Mouse (Mus musculus): ENCODE results near the gene Tmem273.

Gene Tmem273

GRCm38 (mm10) chr14:32797803-32798202, 12.0 kb downstream of the Tmem273 start:
- Histone ChIP-seq H3K36me3 (ENCODE audit: insufficient read depth, low read length) (no peaks in the 10 kb centered on the region), H3K4me3 (replicated peaks; ENCODE audit: low read length) (no peak overlapping the region), H3K4me1 (replicated peaks; ENCODE audit: low read depth, low read length) (peaks cover 14% of the 10 kb centered on the region), H3K9me3 (ENCODE audit: low read length) (no peaks in the 10 kb centered on the region; the same call in 1 of the 2 replicates), H3K27me3 (ENCODE audit: insufficient read depth, low read length) (no peaks in the 10 kb centered on the region)
- no peak for TF ChIP-seq NANOG (IDR thresholded peaks at IDR 0.05; ENCODE audit: borderline replicate concordance, low read length)
- TF ChIP-seq CTCF (conservative IDR thresholded peaks at IDR 0.05; ENCODE audit: low read length) = no peak
- no peak for TF ChIP-seq POU5F1 (IDR thresholded peaks at IDR 0.05; ENCODE audit: borderline replicate concordance, low read length)

GRCm38 (mm10) chr14:32798355-32798754, 12.6 kb downstream of the Tmem273 start:
- TF ChIP-seq POU5F1 (IDR thresholded peaks at IDR 0.05; ENCODE audit: borderline replicate concordance, low read length) (no peak), NANOG (IDR thresholded peaks at IDR 0.05; ENCODE audit: borderline replicate concordance, low read length) (no peak), CTCF (conservative IDR thresholded peaks at IDR 0.05; ENCODE audit: low read length) (no peak)

GRCm38 (mm10) chr14:32800048-32800447, 14.3 kb downstream of the Tmem273 start:
- no peak overlapping the region for H3K4me3 ChIP-seq (replicated peaks; ENCODE audit: low read length)
- H3K36me3 ChIP-seq (ENCODE audit: insufficient read depth, low read length) = no peaks in the 10 kb centered on the region
- H3K9me3 ChIP-seq (ENCODE audit: low read length) = no peaks in the 10 kb centered on the region; the same call in 1 of the 2 replicates
- no peak for TF ChIP-seq POU5F1 (IDR thresholded peaks at IDR 0.05; ENCODE audit: borderline replicate concordance, low read length)
- no peak for TF ChIP-seq CTCF (conservative IDR thresholded peaks at IDR 0.05; ENCODE audit: low read length)
- TF ChIP-seq NANOG (IDR thresholded peaks at IDR 0.05; ENCODE audit: borderline replicate concordance, low read length) = no peak
- H3K4me1 ChIP-seq (replicated peaks; ENCODE audit: low read depth, low read length) = peaks cover 14% of the 10 kb centered on the region
- H3K27me3 ChIP-seq (ENCODE audit: insufficient read depth, low read length) = no peaks in the 10 kb centered on the region; the same call in 1 of the 2 replicates

More at GRCm38 (mm10) chr14:32798355-32798754, 12.6 kb downstream of the Tmem273 start:
- Histone ChIP-seq H3K36me3 (ENCODE audit: insufficient read depth, low read length) (no peaks in the 10 kb centered on the region), H3K27me3 (ENCODE audit: insufficient read depth, low read length) (no peaks in the 10 kb centered on the region), H3K4me1 (replicated peaks; ENCODE audit: low read depth, low read length) (peaks cover 14% of the 10 kb centered on the region), H3K9me3 (ENCODE audit: low read length) (no peaks in the 10 kb centered on the region; the same call in 1 of the 2 replicates), H3K4me3 (replicated peaks; ENCODE audit: low read length) (no peak overlapping the region)

DNA sequence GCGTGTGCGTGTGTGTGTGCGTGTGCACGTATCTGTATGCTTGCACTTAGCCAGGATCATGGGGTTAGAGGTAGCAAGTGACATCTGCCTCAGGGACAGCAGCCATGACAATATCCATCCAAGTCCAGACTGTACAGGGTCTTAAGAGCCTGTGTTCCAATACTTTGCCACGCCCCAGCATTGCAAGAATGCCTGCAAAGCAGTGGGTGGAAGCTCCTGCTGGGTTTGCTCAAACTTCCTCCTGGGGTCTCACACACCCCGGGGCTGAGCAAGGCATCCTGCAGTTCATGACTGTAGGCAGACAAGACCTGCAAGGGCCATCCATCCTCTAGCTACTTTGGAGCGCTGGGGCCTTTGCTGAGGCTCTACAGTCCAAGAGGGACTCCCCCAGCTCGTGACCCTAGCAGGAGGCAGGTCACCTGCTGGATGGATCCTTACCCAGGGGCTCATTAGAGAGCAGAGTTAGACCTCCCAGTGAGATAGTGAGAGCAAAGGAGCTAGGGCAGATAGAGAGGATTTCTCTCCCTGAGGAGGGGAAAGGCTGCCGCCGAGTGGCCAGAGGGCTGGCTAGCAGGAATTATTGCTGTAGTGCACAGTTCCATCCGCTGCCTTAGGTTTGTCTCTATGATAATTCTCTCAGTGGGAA, 15.4 kb downstream of the Tmem273 start:
- Histone ChIP-seq H3K36me3 (ENCODE audit: insufficient read depth, low read length) (no peaks in the 10 kb centered on the region), H3K9me3 (ENCODE audit: low read length) (no peaks in the 10 kb centered on the region; the same call in 1 of the 2 replicates), H3K27me3 (ENCODE audit: insufficient read depth, low read length) (no peaks in the 10 kb centered on the region; the same call in 1 of the 2 replicates), H3K4me3 (replicated peaks; ENCODE audit: low read length) (no peak overlapping the region), H3K4me1 (replicated peaks; ENCODE audit: low read depth, low read length) (peaks cover 14% of the 10 kb centered on the region)
- no peak for TF ChIP-seq POU5F1 (IDR thresholded peaks at IDR 0.05; ENCODE audit: borderline replicate concordance, low read length)
- TF ChIP-seq CTCF (conservative IDR thresholded peaks at IDR 0.05; ENCODE audit: low read length) = no peak; the same call in 1 of the 2 replicates
- no peak for TF ChIP-seq NANOG (IDR thresholded peaks at IDR 0.05; ENCODE audit: borderline replicate concordance, low read length)

- Histone ChIP-seq H3K9me3 (ENCODE audit: low read length) (no peaks in the 10 kb centered on the region), H3K4me1 (replicated peaks; ENCODE audit: low read depth, low read length) (peaks cover 14% of the 10 kb centered on the region), H3K36me3 (ENCODE audit: insufficient read depth, low read length) (no peaks in the 10 kb centered on the region), H3K27me3 (ENCODE audit: insufficient read depth, low read length) (no peaks in the 10 kb centered on the region; the same call in 1 of the 2 replicates), H3K4me3 (replicated peaks; ENCODE audit: low read length) (no peak overlapping the region)
- TF ChIP-seq NANOG (IDR thresholded peaks at IDR 0.05; ENCODE audit: borderline replicate concordance, low read length) (no peak), POU5F1 (IDR thresholded peaks at IDR 0.05; ENCODE audit: borderline replicate concordance, low read length) (no peak), CTCF (conservative IDR thresholded peaks at IDR 0.05; ENCODE audit: low read length) (no peak)
Measured at GRCm38 (mm10) chr14:32801662-32802024, 15.9 kb downstream of the Tmem273 start.

- no peak overlapping the region for H3K4me3 ChIP-seq (replicated peaks; ENCODE audit: low read length)
- no peaks in the 10 kb centered on the region for H3K4me1 ChIP-seq (replicated peaks; ENCODE audit: low read depth, low read length)
- TF ChIP-seq POU5F1 (IDR thresholded peaks at IDR 0.05; ENCODE audit: borderline replicate concordance, low read length) (no peak), CTCF (conservative IDR thresholded peaks at IDR 0.05; ENCODE audit: low read length) (no peak), NANOG (IDR thresholded peaks at IDR 0.05; ENCODE audit: borderline replicate concordance, low read length) (no peak)
- no peaks in the 10 kb centered on the region for H3K9me3 ChIP-seq (ENCODE audit: low read length)
- H3K36me3 ChIP-seq (ENCODE audit: insufficient read depth, low read length) = no peaks in the 10 kb centered on the region
- no peaks in the 10 kb centered on the region for H3K27me3 ChIP-seq (ENCODE audit: insufficient read depth, low read length)
Measured at GRCm38 (mm10) chr14:32810111-32810510, 24.3 kb downstream of the Tmem273 start.

GRCm38 (mm10) chr14:32812429-32812828, 26.7 kb downstream of the Tmem273 start:
- TF ChIP-seq NANOG (IDR thresholded peaks at IDR 0.05; ENCODE audit: borderline replicate concordance, low read length) (no peak), POU5F1 (IDR thresholded peaks at IDR 0.05; ENCODE audit: borderline replicate concordance, low read length) (no peak), CTCF (conservative IDR thresholded peaks at IDR 0.05; ENCODE audit: low read length) (no peak)
- Histone ChIP-seq H3K27me3 (ENCODE audit: insufficient read depth, low read length) (peaks cover 3% of the 10 kb centered on the region; the same call in 1 of the 2 replicates), H3K9me3 (ENCODE audit: low read length) (no peaks in the 10 kb centered on the region), H3K4me3 (replicated peaks; ENCODE audit: low read length) (no peak overlapping the region), H3K4me1 (replicated peaks; ENCODE audit: low read depth, low read length) (no peaks in the 10 kb centered on the region), H3K36me3 (ENCODE audit: insufficient read depth, low read length) (no peaks in the 10 kb centered on the region)

GRCm38 (mm10) chr14:32814961-32815360, 29.2 kb downstream of the Tmem273 start:
- Histone ChIP-seq H3K9me3 (ENCODE audit: low read length) (no peaks in the 10 kb centered on the region), H3K36me3 (ENCODE audit: insufficient read depth, low read length) (no peaks in the 10 kb centered on the region), H3K4me3 (replicated peaks; ENCODE audit: low read length) (no peak overlapping the region), H3K4me1 (replicated peaks; ENCODE audit: low read depth, low read length) (no peaks in the 10 kb centered on the region), H3K27me3 (ENCODE audit: insufficient read depth, low read length) (peaks cover 5% of the 10 kb centered on the region; the same call in 1 of the 2 replicates)
- TF ChIP-seq POU5F1 (IDR thresholded peaks at IDR 0.05; ENCODE audit: borderline replicate concordance, low read length) (no peak), CTCF (conservative IDR thresholded peaks at IDR 0.05; ENCODE audit: low read length) (no peak), NANOG (IDR thresholded peaks at IDR 0.05; ENCODE audit: borderline replicate concordance, low read length) (no peak)

All from E14TG2a.4 (cell line).